Comparison of ENCODE assay signal across 8 mouse cellular contexts in the genomic region with DNA sequence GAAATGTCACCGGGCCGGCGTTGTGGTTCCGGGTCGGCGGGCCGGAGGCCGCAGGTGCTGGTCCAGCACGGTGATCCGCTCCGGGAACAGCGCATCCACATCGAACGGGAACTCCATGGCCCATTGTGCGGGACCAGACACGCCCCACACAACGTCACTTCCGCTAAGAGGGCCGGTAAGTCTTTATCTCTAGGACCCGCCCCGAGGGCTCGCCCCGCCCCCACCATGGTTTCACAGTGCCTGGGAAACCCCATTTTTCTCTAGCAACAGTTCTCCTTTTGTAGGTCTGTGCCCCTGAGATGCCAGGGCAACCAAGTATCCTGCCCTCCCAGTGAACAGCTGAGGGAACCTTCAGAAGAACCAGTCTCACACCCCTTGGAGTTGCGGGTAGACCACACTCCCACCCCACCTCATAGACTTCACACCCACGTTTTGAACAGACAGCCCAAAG. TPM values are rescaled to one million over a fixed set of nuclear protein-coding genes. Genes with fewer than 3 reads are reported as not detected.
DNase-seq lines count a peak whose midpoint lies in the region; ATAC-seq and TF ChIP-seq lines count a peak whose summit lies in the region.

A gene (minus strand): TSS at position 157 of the 451 bp plus-strand sequence.

- peak; percentile 91 for ATAC-seq in CD4-positive, CD25-positive, alpha-beta regulatory T cell, adult 4 months
- peak; percentile 85 for ATAC-seq in heart, embryonic 15.5 days (replicated peaks; ENCODE audit: insufficient number of reproducible peaks, insufficient read depth, low FRiP score, low read depth)
- ATAC-seq in liver, embryonic 14.5 days (ENCODE audit: insufficient read depth) = peak; percentile 85
- peak; percentile 92 for ATAC-seq in neural tube, embryonic 11.5 days (ENCODE audit: insufficient read depth, low FRiP score, low TSS enrichment)
- peak; percentile 89 for ATAC-seq in stomach, postnatal 0 days (ENCODE audit: low FRiP score, low TSS enrichment)

- no peak for TF ChIP-seq CTCF in liver, embryonic 14.5 days (IDR thresholded peaks at IDR 0.05; ENCODE audit: low read depth)
- TF ChIP-seq CTCF in stomach, postnatal 0 days (IDR thresholded peaks at IDR 0.05; ENCODE audit: low read depth) = no peak

- peak within 1 kb of the TSS; percentile 90 for H3K27ac ChIP-seq in forebrain, embryonic 10.5 days
- H3K27ac ChIP-seq in heart, embryonic 15.5 days = peak within 1 kb of the TSS; percentile 75
- peak within 1 kb of the TSS; percentile 65 for H3K27ac ChIP-seq in liver, embryonic 14.5 days
- H3K27ac ChIP-seq in neural tube, embryonic 11.5 days (ENCODE audit: low read depth, low read length) = peak within 1 kb of the TSS; percentile 67
- H3K27ac ChIP-seq in stomach, postnatal 0 days (replicated peaks) = peak within 1 kb of the TSS; percentile 81

- peak within 1 kb of the TSS; percentile 79 for H3K4me3 ChIP-seq in forebrain, embryonic 10.5 days
- H3K4me3 ChIP-seq in heart, embryonic 15.5 days = peak within 1 kb of the TSS; percentile 78
- peak within 1 kb of the TSS; percentile 69 to 92 for H3K4me3 ChIP-seq in liver, embryonic 14.5 days (ENCODE audit: insufficient read depth in 1 of 2, low read depth in 2 of 2, low read length in 2 of 2)
- peak within 1 kb of the TSS; percentile 56 for H3K4me3 ChIP-seq in neural tube, embryonic 11.5 days (ENCODE audit: low read depth, low read length)
- peak within 1 kb of the TSS; percentile 56 for H3K4me3 ChIP-seq in stomach, postnatal 0 days (ENCODE audit: low read depth, low read length)

- H3K9me3 ChIP-seq in forebrain, embryonic 10.5 days = no peaks in the 10 kb centered on the region
- no peaks in the 10 kb centered on the region for H3K9me3 ChIP-seq in heart, embryonic 15.5 days (replicated peaks)
- no peaks in the 10 kb centered on the region for H3K9me3 ChIP-seq in liver, embryonic 14.5 days (ENCODE audit: control insufficient read depth, low read length)
- no peaks in the 10 kb centered on the region for H3K9me3 ChIP-seq in neural tube, embryonic 11.5 days (ENCODE audit: control insufficient read depth, low read length)
- H3K9me3 ChIP-seq in stomach, postnatal 0 days (ENCODE audit: control insufficient read depth, low read length) = no peaks in the 10 kb centered on the region

- DNase-seq in c-Kit-negative CD71-positive TER-119-positive erythroid progenitor cells, embryonic 14.5 days (ENCODE audit: low read depth, low spot score) = peak; percentile 91
- DNase-seq in forebrain, embryonic 10.5 days (ENCODE audit: extremely low spot score, low spot score) = peak; percentile 95
- DNase-seq in kidney, postnatal 25 days = peak; percentile 98 to 99
- DNase-seq in liver, embryonic 14.5 days (ENCODE audit: low read depth in 3 of 3, low spot score in 3 of 3) = peak; percentile 88 to 93 (median 88)
- DNase-seq in neural tube, embryonic 11.5 days (ENCODE audit: low spot score) = peak; percentile 95
- peak; percentile 98 for DNase-seq in stomach, postnatal 0 days (ENCODE audit: low spot score)

- H3K36me3 ChIP-seq in forebrain, embryonic 10.5 days (replicated peaks) = peaks cover 84% of the 10 kb centered on the region
- peaks cover 35% of the 10 kb centered on the region for H3K36me3 ChIP-seq in heart, embryonic 15.5 days
- peaks cover 26% of the 10 kb centered on the region for H3K36me3 ChIP-seq in liver, embryonic 14.5 days (replicated peaks; ENCODE audit: control insufficient read depth, insufficient read depth, low read depth)
- peaks cover 8% of the 10 kb centered on the region for H3K36me3 ChIP-seq in neural tube, embryonic 11.5 days (ENCODE audit: control insufficient read depth, insufficient read depth, low read length)
- 0 out of 2 replicates have a peak, but pooled peaks cover 2% of the 10 kb centered on the region for H3K36me3 ChIP-seq in stomach, postnatal 0 days (ENCODE audit: control insufficient read depth, insufficient read depth, low read length)

- TF ChIP-seq EP300 in liver, embryonic 14.5 days (IDR thresholded peaks at IDR 0.05; ENCODE audit: low read depth) = no peak
- TF ChIP-seq EP300 in stomach, postnatal 0 days (optimal IDR thresholded peaks at IDR 0.05) = no peak

- WGBS in forebrain, embryonic 10.5 days = 4% methylated on average over 25 of the region's 25 CpGs
- 2% methylated on average over 25 of the region's 25 CpGs for WGBS in heart, embryonic 15.5 days
- 2% methylated on average over 25 of the region's 25 CpGs for WGBS in liver, embryonic 14.5 days (ENCODE audit: insufficient replicate concordance)
- WGBS in neural tube, embryonic 11.5 days = 3% methylated on average over 25 of the region's 25 CpGs
- WGBS in stomach, postnatal 0 days = 2% methylated on average over 25 of the region's 25 CpGs

- H3K4me2 ChIP-seq in heart, embryonic 15.5 days = peak within 1 kb of the TSS; percentile 79
- H3K4me2 ChIP-seq in liver, embryonic 14.5 days (ENCODE audit: low read depth) = peak within 1 kb of the TSS; percentile 72
- H3K4me2 ChIP-seq in neural tube, embryonic 11.5 days (ENCODE audit: low read depth) = peak within 1 kb of the TSS; percentile 91
- peak within 1 kb of the TSS; percentile 87 for H3K4me2 ChIP-seq in stomach, postnatal 0 days (replicated peaks; ENCODE audit: low read depth)

- peaks cover 21% of the 10 kb centered on the region for H3K4me1 ChIP-seq in forebrain, embryonic 10.5 days
- peaks cover 18% of the 10 kb centered on the region for H3K4me1 ChIP-seq in heart, embryonic 15.5 days (replicated peaks)
- peaks cover 12 to 18% of the 10 kb centered on the region in 2 experiments for H3K4me1 ChIP-seq in liver, embryonic 14.5 days (replicated peaks; ENCODE audit: control insufficient read depth in 2 of 2, insufficient read depth in 2 of 2, low read length in 1 of 2)
- peaks cover 8% of the 10 kb centered on the region for H3K4me1 ChIP-seq in neural tube, embryonic 11.5 days (ENCODE audit: control insufficient read depth, insufficient read depth, low read length)
- no peaks in the 10 kb centered on the region for H3K4me1 ChIP-seq in stomach, postnatal 0 days (replicated peaks; ENCODE audit: control insufficient read depth, insufficient read depth)

- no peaks in the 10 kb centered on the region for H3K27me3 ChIP-seq in forebrain, embryonic 10.5 days (ENCODE audit: poor library complexity, severe bottlenecking)
- no peaks in the 10 kb centered on the region for H3K27me3 ChIP-seq in heart, embryonic 15.5 days
- H3K27me3 ChIP-seq in liver, embryonic 14.5 days (ENCODE audit: control insufficient read depth, insufficient read depth, low read length) = no peaks in the 10 kb centered on the region
- no peaks in the 10 kb centered on the region for H3K27me3 ChIP-seq in neural tube, embryonic 11.5 days (ENCODE audit: control insufficient read depth, insufficient read depth, low read length)
- no peaks in the 10 kb centered on the region for H3K27me3 ChIP-seq in stomach, postnatal 0 days (ENCODE audit: control insufficient read depth, insufficient read depth, low read length)

- peak within 1 kb of the TSS; percentile 69 for H3K9ac ChIP-seq in heart, embryonic 15.5 days
- H3K9ac ChIP-seq in liver, embryonic 14.5 days (replicated peaks) = peak within 1 kb of the TSS; percentile 53
- peak within 1 kb of the TSS; percentile 65 for H3K9ac ChIP-seq in neural tube, embryonic 11.5 days (ENCODE audit: low read length)
- peak within 1 kb of the TSS; percentile 69 for H3K9ac ChIP-seq in stomach, postnatal 0 days (ENCODE audit: low read length)

RNA-seq across cellular contexts. Expression of the gene that starts here (rescaled TPM):
- 10 to 100 TPM; 10.3 to 16.9 TPM for polyA plus RNA-seq in CD4-positive, CD25-positive, alpha-beta regulatory T cell, adult 4 months (2017; shearing (Covaris generic))
- polyA plus RNA-seq in forebrain, embryonic 10.5 days (2016; fragmentation: Nextera tagmentation; extraction: Ambion mirVana) = 102 and 105 TPM in 2 replicates
- polyA plus RNA-seq in heart, embryonic 15.5 days (2015; fragmentation: Nextera tagmentation; extraction: Ambion mirVana) = 38.7 and 50.7 TPM in 2 replicates
- 8.5 and 8.7 TPM in 2 replicates for polyA plus RNA-seq in liver, embryonic 14.5 days (2012; rRNA removed)
- polyA plus RNA-seq in liver, embryonic 14.5 days (2014; fragmentation: Nextera tagmentation; extraction: Ambion mirVana) = 3.3 and 5.8 TPM in 2 replicates
- 213 and 214 TPM in 2 replicates for polyA plus RNA-seq in neural tube, embryonic 11.5 days (2014; fragmentation: Nextera tagmentation; extraction: Ambion mirVana)
- polyA plus RNA-seq in stomach, postnatal 0 days (2015; fragmentation: Nextera tagmentation; extraction: Ambion mirVana) = 12.7 and 14.5 TPM in 2 replicates

Comparison
In these comparisons a context has a peak if more than half of its experiments do, and no peak if none do; other contexts are left out.
1. Peak in every context shown above with its lines: DNase-seq, ATAC-seq, H3K4me3 ChIP-seq and H3K27ac ChIP-seq.